Mouse (Mus musculus) midbrain, postnatal 0 days (tissue): ENCODE data around the gene Ppdpf. TPM values are rescaled to one million over a fixed set of nuclear protein-coding genes. Genes with fewer than 3 reads are reported as not detected.
"Not testable (repeated sequence)": the region's sequence is repeated elsewhere in the genome, so short reads cannot be mapped to it uniquely, and the experiment has no call there.

ENCODE experiments used
- ATAC-seq: fragments of 200-750 bp; cut with Nextera tagmentation; 2 replicates; pipeline ENCODE4 v1.8.0; 2017; ENCODE audit warnings: moderate number of reproducible peaks, mild to moderate bottlenecking, moderate TSS enrichment, moderate library complexity; ENCODE audit not compliant: low FRiP score
- DNase-seq: peaks from one replicate; pipeline ENCODE4 v3.0.0-alpha.2; 2015; ENCODE audit warnings: low spot score
- H3K27ac ChIP-seq: fragments of 300-500 bp; sonication (generic); 2 replicates; pipeline ENCODE4 v1.5.1; 2014; ENCODE audit warnings: low read depth, mild to moderate bottlenecking, low read length, mixed read lengths
- H3K27me3 ChIP-seq: fragments of 300-500 bp; sonication (generic); 2 replicates; pipeline ENCODE4 v1.6.1; 2014; ENCODE audit warnings: low read length, control low read depth, mixed read lengths; ENCODE audit not compliant: insufficient read depth
- H3K36me3 ChIP-seq: fragments of 300-500 bp; sonication (generic); 2 replicates; pipeline ENCODE4 v1.6.1; 2014; ENCODE audit warnings: low read length, control low read depth, mixed read lengths; ENCODE audit not compliant: insufficient read depth
- H3K4me1 ChIP-seq: fragments of 300-500 bp; sonication (generic); 2 replicates; pipeline ENCODE4 v1.6.1; 2014; ENCODE audit warnings: mild to moderate bottlenecking, control low read depth, antibody characterized with exemption, low read length, mixed read lengths; ENCODE audit not compliant: insufficient read depth
- H3K4me2 ChIP-seq: fragments of 300-500 bp; sonication (generic); 2 replicates; pipeline ENCODE4 v1.6.1; 2014; ENCODE audit warnings: low read depth, mild to moderate bottlenecking, low read length, mixed read lengths; ENCODE audit not compliant: poor library complexity, severe bottlenecking
- H3K4me3 ChIP-seq: fragments of 300-500 bp; sonication (generic); 2 replicates; pipeline ENCODE4 v1.5.1; 2014; ENCODE audit warnings: low read depth, mild to moderate bottlenecking, low read length, moderate library complexity
- H3K9ac ChIP-seq: fragments of 300-500 bp; sonication (generic); replicated peaks from 2 replicates; pipeline ENCODE4 v1.6.1; 2014; ENCODE audit warnings: mild to moderate bottlenecking, low read length, moderate library complexity, mixed read lengths; ENCODE audit not compliant: poor library complexity, severe bottlenecking
- H3K9me3 ChIP-seq: fragments of 300-500 bp; sonication (generic); 2 replicates; pipeline ENCODE4 v1.6.1; 2016; ENCODE audit warnings: low read length, control low read depth
- CTCF ChIP-seq: IDR thresholded peaks from 2 replicates; pipeline ENCODE4 v1.5.1; 2016; ENCODE audit warnings: antibody characterized with exemption, mild to moderate bottlenecking
- WGBS: fragments of 180-500 bp; shearing (Covaris S2); extraction: QIAGEN DNeasy Blood & Tissue Kit; methylation state at CpG from one replicate; pipeline ENCODE4 v1.1.7; 2014; 5-methylcytosine and 5-hydroxymethylcytosine counted together
- polyA plus RNA-seq: library from polyadenylated mRNA; unstranded; fragments of >200 nt; fragmentation: Nextera tagmentation; extraction: Ambion mirVana; gene quantifications from 2 replicates; pipeline ENCODE4 v1.2.1, GENCODE M21; 2015
- total RNA-seq: library from RNA; depleted of rRNA; stranded (reverse); fragments of >200 nt; gene quantifications from 2 replicates; pipeline ENCODE4 v1.2.3, GENCODE M21; 2014

Gene Ppdpf
- total and polyA plus RNA-seq, 2 experiments from 2014 or later = 323 to 365 TPM

- Histone ChIP-seq H3K36me3 (0 out of 2 replicates have a peak, but pooled peaks cover 3% of the 10 kb centered on the region), H3K4me2 (no peak overlapping the region), H3K9ac (no peak overlapping the region), H3K27ac (no peak overlapping the region), H3K4me1 (peaks cover 6% of the 10 kb centered on the region), H3K27me3 (no peaks in the 10 kb centered on the region), H3K4me3 (no peak overlapping the region), H3K9me3 (no peaks in the 10 kb centered on the region)
- DNase-seq (no peak), ATAC-seq (no peak)
- 81% methylated on average over 1 of the region's 1 CpGs for WGBS
- no peak for TF ChIP-seq CTCF
These were observed 2.3 kb downstream of the Ppdpf start for GRCm38 (mm10) chr2:181189321-181189720.

- not testable (repeated sequence) for H3K4me3 ChIP-seq, H3K4me1 ChIP-seq, H3K9me3 ChIP-seq, H3K27me3 ChIP-seq, H3K4me2 ChIP-seq, DNase-seq, H3K9ac ChIP-seq, H3K27ac ChIP-seq, ATAC-seq, H3K36me3 ChIP-seq
- WGBS = 71% methylated on average over 4 of the region's 4 CpGs
These were observed 4.3 kb downstream of the Ppdpf start for GRCm38 (mm10) chr2:181191385-181191784.

- DNase-seq (no peak), ATAC-seq (no peak)
- TF ChIP-seq CTCF = no peak
- Histone ChIP-seq H3K4me1 (peaks cover 6% of the 10 kb centered on the region), H3K4me3 (no peak overlapping the region), H3K9ac (no peak overlapping the region), H3K36me3 (0 out of 2 replicates have a peak, but pooled peaks cover 3% of the 10 kb centered on the region), H3K9me3 (no peaks in the 10 kb centered on the region), H3K27me3 (no peaks in the 10 kb centered on the region), H3K4me2 (no peak overlapping the region), H3K27ac (no peak overlapping the region)
- 55% methylated on average over 4 of the region's 4 CpGs for WGBS
These were observed 4.9 kb downstream of the Ppdpf start for GRCm38 (mm10) chr2:181191936-181192335.

- no peak for TF ChIP-seq CTCF
- Histone ChIP-seq H3K9ac (no peak overlapping the region), H3K4me3 (no peak overlapping the region), H3K27ac (no peak overlapping the region), H3K9me3 (no peaks in the 10 kb centered on the region), H3K4me2 (no peak overlapping the region), H3K36me3 (0 out of 2 replicates have a peak, but pooled peaks cover 3% of the 10 kb centered on the region), H3K27me3 (no peaks in the 10 kb centered on the region), H3K4me1 (peaks cover 6% of the 10 kb centered on the region)
- WGBS = 76% methylated on average over 3 of the region's 3 CpGs
- ATAC-seq = no peak
- no peak for DNase-seq
These were observed 6.0 kb downstream of the Ppdpf start for GRCm38 (mm10) chr2:181193044-181193443.

- no peaks in the 10 kb centered on the region for H3K36me3 ChIP-seq
- H3K9me3 ChIP-seq = no peaks in the 10 kb centered on the region
- no peaks in the 10 kb centered on the region for H3K4me1 ChIP-seq
- H3K27ac ChIP-seq = no peak overlapping the region
- no peaks in the 10 kb centered on the region for H3K27me3 ChIP-seq
- 87% methylated on average over 4 of the region's 4 CpGs for WGBS
- no peak overlapping the region for H3K9ac ChIP-seq
- no peak for TF ChIP-seq CTCF
- no peak overlapping the region for H3K4me3 ChIP-seq
- no peak overlapping the region for H3K4me2 ChIP-seq
- DNase-seq (no peak), ATAC-seq (no peak)
These were observed 9.7 kb downstream of the Ppdpf start for GRCm38 (mm10) chr2:181196628-181197300.

GRCm38 (mm10) chr2:181201606-181202005, 14.6 kb downstream of the Ppdpf start:
- Histone ChIP-seq H3K36me3 (no peaks in the 10 kb centered on the region), H3K9me3 (no peaks in the 10 kb centered on the region), H3K4me1 (no peaks in the 10 kb centered on the region), H3K4me3 (no peak overlapping the region), H3K27me3 (no peaks in the 10 kb centered on the region), H3K27ac (no peak overlapping the region), H3K4me2 (no peak overlapping the region), H3K9ac (no peak overlapping the region)
- 78% methylated on average over 3 of the region's 3 CpGs for WGBS
- no peak for DNase-seq
- TF ChIP-seq CTCF = no peak
- no peak for ATAC-seq
